10 mouse cellular contexts compared by ENCODE assay signal in genomic region chr12:86973216-86973615, GRCm38 (mm10). TPM values are rescaled to one million over a fixed set of nuclear protein-coding genes. Genes with fewer than 3 reads are reported as not detected.
DNase-seq lines count a peak whose midpoint lies in the region; ATAC-seq and TF ChIP-seq lines count a peak whose summit lies in the region.
"Had no signal": no experiment of that assay in that cellular context is flagged by ENCODE, and none has a peak within 500 bp of the region (broad histone marks: within the 10 kb centered on the region; RNA-seq: fewer than 3 reads in every experiment).

No protein-coding gene starts in this region.

- ATAC-seq in G1E (ENCODE audit: extremely low read depth, insufficient number of reproducible peaks, low FRiP score, poor library complexity, severe bottlenecking): no peak

- intact Hi-C loops in left cerebral cortex, postnatal 36 days (cut with DNase I): no loop called here

- peaks cover 41% of the 10 kb centered on the region for H3K4me1 ChIP-seq in G1E (ENCODE audit: insufficient read depth, low read depth, low read length)

- no peak for TF ChIP-seq CTCF in G1E (IDR thresholded peaks at IDR 0.05; ENCODE audit: low read depth, low read length)

- DNase-seq in gastrocnemius, postnatal 10 days: peak; percentile 36
- no peak for DNase-seq in gastrocnemius, postnatal 25 days
- peak; percentile 49 for DNase-seq in G1E (ENCODE audit: low spot score)
- peak; percentile 98 for DNase-seq in cerebellum, adult 9-11 months
- DNase-seq in heart, postnatal 4 days: peak; percentile 81
- DNase-seq in left cerebral cortex, postnatal 36 days (ENCODE audit: low spot score in 2 of 2): peak; percentile 58 to 61
- peak; percentile 51 for DNase-seq in ovary, postnatal 14 days (ENCODE audit: low spot score)
- DNase-seq in c-Kit-positive CD71-positive TER-119-positive erythroid progenitor cells, embryonic 14.5 days (ENCODE audit: low spot score): no peak

- no peaks in the 10 kb centered on the region for H3K9me3 ChIP-seq in G1E (replicated peaks)
- H3K9me3 ChIP-seq: embryonic facial prominence, embryonic 12.5 days; liver, embryonic 15.5 days had no signal

- H3K36me3 ChIP-seq in G1E (replicated peaks): peaks cover under 1% of the 10 kb centered on the region
- H3K36me3 ChIP-seq: embryonic facial prominence, embryonic 12.5 days; liver, embryonic 15.5 days had no signal

- no peak overlapping the region for H3K4me3 ChIP-seq in G1E (ENCODE audit: low read depth, low read length)
- H3K4me3 ChIP-seq: embryonic facial prominence, embryonic 12.5 days; liver, embryonic 15.5 days had no signal

- peaks cover 19% of the 10 kb centered on the region for H3K27me3 ChIP-seq in G1E (ENCODE audit: insufficient read depth, low read length)

RNA-seq across cellular contexts. Expression of gene Zdhhc22, which starts 17.0 kb away (rescaled TPM):
- total RNA-seq in gastrocnemius, postnatal 10 days (2021): not detected
- total RNA-seq in gastrocnemius, postnatal 25 days (2021): not detected
- total RNA-seq in G1E (2014; fragmentation: Nextera tagmentation) (not detected in 2 replicates), G1E (2017) (0.06 and 0.11 TPM in 2 replicates)
- polyA plus RNA-seq in G1E (2012): not detected in 2 replicates
- not detected for total RNA-seq in heart, postnatal 4 days (2021)
- total RNA-seq in left cerebral cortex, postnatal 36 days (2021): 10 to 100 TPM; 51.6 to 58.0 TPM

RNA-seq across cellular contexts. Expression of gene Cipc, which starts 26.4 kb away (rescaled TPM):
- 10 to 100 TPM; 17.5 to 22.8 TPM for total RNA-seq in gastrocnemius, postnatal 10 days (2021)
- 10 to 100 TPM; 22.7 to 32.3 TPM for total RNA-seq in gastrocnemius, postnatal 25 days (2021)
- total RNA-seq in G1E (2014; fragmentation: Nextera tagmentation) (89.5 and 104 TPM in 2 replicates), G1E (2017) (70.0 and 75.9 TPM in 2 replicates)
- 35.5 and 42.7 TPM in 2 replicates for polyA plus RNA-seq in G1E (2012)
- total RNA-seq in heart, postnatal 4 days (2021): 10 to 100 TPM; 34.1 to 39.3 TPM
- 10 to 100 TPM; 82.2 to 93.0 TPM for total RNA-seq in left cerebral cortex, postnatal 36 days (2021)

RNA-seq across cellular contexts. Expression of gene Tmem63c, which starts 47.9 kb away (rescaled TPM):
- total RNA-seq in gastrocnemius, postnatal 10 days (2021): under 1 TPM; 0.23 to 0.29 TPM
- total RNA-seq in gastrocnemius, postnatal 25 days (2021): not detected
- total RNA-seq in G1E (2014; fragmentation: Nextera tagmentation): not detected in 2 replicates
- total RNA-seq in G1E (2017): not detected in 2 replicates
- polyA plus RNA-seq in G1E (2012): not detected in 2 replicates
- total RNA-seq in heart, postnatal 4 days (2021): under 1 TPM; 0.18 to 0.50 TPM
- 10 to 100 TPM; 37.7 to 40.2 TPM for total RNA-seq in left cerebral cortex, postnatal 36 days (2021)
- polyA plus RNA-seq: liver, embryonic 15.5 days had no signal

Comparison
In these comparisons a context has a peak if more than half of its experiments do, and no peak if none do; other contexts are left out.
1. DNase-seq: peak in gastrocnemius, postnatal 10 days (single experiment), G1E (single experiment), cerebellum, adult 9-11 months (single experiment), heart, postnatal 4 days (single experiment), left cerebral cortex, postnatal 36 days (2 of 2) and ovary, postnatal 14 days (single experiment); none in gastrocnemius, postnatal 25 days (single experiment) and c-Kit-positive CD71-positive TER-119-positive erythroid progenitor cells, embryonic 14.5 days (single experiment).
2. RNA of gene Zdhhc22, which starts 17.0 kb away (total RNA-seq): 51.6 to 58.0 TPM in left cerebral cortex, postnatal 36 days; not detected in gastrocnemius, postnatal 10 days, 0.06 to 0.11 TPM in G1E, not detected in heart, postnatal 4 days and not detected in gastrocnemius, postnatal 25 days; every median in the first group is over 10 times any median in the second.
3. RNA of gene Tmem63c, which starts 47.9 kb away (total RNA-seq): 37.7 to 40.2 TPM in left cerebral cortex, postnatal 36 days; 0.18 to 0.50 TPM in heart, postnatal 4 days, 0.23 to 0.29 TPM in gastrocnemius, postnatal 10 days, not detected in gastrocnemius, postnatal 25 days and not detected in G1E; every median in the first group is over 10 times any median in the second.